Mouse (Mus musculus): ENCODE data around the gene Plekhh2.
A peak's percentile ranks its signal among the peaks of the same experiment; 100 is the strongest.

Gene Plekhh2

GRCm38 (mm10) chr17:84573940-84574339, 62.2 kb downstream of the Plekhh2 start:
- no peak for DNase-seq (ENCODE audit: low spot score)

GRCm38 (mm10) chr17:84575108-84575507, 63.4 kb downstream of the Plekhh2 start:
- DNase-seq (ENCODE audit: low spot score) = no peak

DNA sequence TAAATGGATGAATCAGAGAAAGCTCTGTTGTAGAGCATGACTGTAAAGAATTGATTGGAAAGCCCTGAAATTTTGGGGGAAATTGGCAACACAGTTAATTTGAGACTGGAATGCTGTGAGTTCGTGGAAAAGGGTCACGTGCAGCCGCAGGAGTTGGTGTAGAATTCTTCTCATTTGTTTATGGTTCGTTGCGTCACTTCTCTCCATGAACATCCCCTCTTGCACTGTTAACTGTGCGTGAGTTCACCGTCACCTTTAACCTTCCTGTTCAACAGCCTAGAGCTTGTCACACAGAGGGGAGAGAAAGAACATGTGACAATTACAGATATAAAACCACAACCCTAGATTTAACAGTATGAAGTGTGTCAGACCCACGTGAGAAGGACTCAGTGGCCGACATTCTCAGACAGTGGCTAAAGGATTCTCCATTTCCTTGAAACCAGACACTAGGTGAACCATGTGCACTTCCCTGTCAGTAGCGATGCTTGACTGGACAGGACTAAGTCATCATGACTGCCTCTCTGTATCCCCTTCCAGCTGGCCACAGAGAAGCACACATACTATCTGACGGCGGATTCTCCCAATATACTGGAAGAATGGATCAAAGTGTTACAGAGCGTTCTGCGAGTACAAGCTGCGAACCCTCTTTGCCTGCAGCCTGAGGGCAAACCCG, 65.1 kb downstream of the Plekhh2 start:
- no peak for DNase-seq (ENCODE audit: low spot score)

GRCm38 (mm10) chr17:84579249-84579648, 67.6 kb downstream of the Plekhh2 start:
- no peak for DNase-seq (ENCODE audit: low spot score)

GRCm38 (mm10) chr17:84579817-84580216, 68.1 kb downstream of the Plekhh2 start:
- no peak for DNase-seq (ENCODE audit: low spot score)

GRCm38 (mm10) chr17:84580821-84581220, 69.1 kb downstream of the Plekhh2 start:
- DNase-seq (ENCODE audit: low spot score) = no peak

DNA sequence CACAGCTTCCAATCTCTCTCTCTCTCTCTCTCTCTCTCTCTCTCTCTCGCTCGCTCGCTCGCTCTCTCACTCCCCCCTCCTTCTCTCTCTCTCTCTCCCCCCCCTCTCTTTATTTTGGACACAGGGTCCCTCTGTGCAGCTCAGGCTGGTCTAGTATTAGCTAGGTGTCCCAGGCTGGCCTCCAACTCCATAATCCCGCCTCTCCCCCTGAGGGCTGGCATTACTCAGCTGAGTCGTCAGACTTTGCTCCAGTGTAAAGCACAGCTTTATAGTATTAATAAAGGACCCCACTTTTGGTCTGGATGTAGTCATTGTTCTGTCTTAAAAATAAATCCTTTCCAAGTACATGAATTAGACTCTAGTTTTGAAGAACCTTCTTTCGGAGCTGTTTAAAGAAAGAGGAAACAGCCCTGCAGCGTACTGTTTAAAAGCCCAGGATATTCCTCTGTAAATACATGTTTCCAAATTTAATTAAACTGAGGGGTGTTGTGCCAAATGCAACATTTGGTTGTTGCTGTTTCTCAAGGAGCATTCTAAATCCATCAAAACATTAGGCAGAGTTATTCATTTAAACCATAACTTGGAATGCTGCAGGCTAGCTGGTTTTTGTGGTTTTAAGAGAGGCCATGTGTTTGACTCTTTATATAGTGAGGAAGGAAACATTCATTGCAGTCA, 70.2 kb downstream of the Plekhh2 start:
- no peak for DNase-seq (ENCODE audit: low spot score)

- no peak for DNase-seq (ENCODE audit: low spot score)
Measured at GRCm38 (mm10) chr17:84584107-84584506, 72.4 kb downstream of the Plekhh2 start.

DNA sequence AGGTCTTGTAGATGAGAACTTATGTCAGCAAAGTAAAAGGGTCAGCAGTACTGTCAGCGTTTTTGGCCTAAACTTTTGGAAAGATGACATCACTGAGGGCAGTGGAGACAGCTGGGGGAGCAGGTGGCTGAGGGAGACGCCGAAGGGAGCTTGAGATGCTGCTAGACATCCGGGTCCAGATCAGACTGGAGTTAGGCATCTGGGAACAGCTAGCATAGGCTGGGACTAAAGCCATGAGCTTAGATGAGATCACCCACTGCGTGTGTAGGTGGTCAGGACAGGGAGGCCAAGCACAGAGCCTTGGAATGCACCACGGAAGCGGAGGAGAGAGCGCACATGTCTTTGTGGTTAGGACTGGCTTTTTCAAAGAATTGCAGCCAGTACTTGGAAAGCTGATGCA, 73.4 kb downstream of the Plekhh2 start:
- DNase-seq (ENCODE audit: low spot score) = peak; percentile 15

DNA sequence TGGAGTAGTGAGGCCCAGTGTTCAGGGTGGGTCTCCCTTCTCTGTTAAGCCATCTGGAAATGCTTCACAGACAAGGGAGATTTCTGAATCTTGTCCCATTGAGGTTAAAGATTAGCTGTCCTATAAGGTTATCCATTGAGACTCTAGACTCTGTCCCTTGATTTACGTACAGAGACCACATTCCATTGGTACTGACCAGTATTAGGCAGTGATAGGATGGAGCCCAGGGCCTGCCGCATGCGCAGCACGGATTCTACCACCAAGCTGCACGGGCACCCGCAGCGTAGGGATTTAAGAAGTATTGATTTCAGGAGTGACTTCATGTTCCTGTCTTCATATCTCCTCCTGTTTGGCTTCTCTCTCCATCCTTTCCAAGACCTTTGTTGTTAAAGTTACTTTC, 78.4 kb downstream of the Plekhh2 start:
- DNase-seq (ENCODE audit: low spot score) = no peak

DNA sequence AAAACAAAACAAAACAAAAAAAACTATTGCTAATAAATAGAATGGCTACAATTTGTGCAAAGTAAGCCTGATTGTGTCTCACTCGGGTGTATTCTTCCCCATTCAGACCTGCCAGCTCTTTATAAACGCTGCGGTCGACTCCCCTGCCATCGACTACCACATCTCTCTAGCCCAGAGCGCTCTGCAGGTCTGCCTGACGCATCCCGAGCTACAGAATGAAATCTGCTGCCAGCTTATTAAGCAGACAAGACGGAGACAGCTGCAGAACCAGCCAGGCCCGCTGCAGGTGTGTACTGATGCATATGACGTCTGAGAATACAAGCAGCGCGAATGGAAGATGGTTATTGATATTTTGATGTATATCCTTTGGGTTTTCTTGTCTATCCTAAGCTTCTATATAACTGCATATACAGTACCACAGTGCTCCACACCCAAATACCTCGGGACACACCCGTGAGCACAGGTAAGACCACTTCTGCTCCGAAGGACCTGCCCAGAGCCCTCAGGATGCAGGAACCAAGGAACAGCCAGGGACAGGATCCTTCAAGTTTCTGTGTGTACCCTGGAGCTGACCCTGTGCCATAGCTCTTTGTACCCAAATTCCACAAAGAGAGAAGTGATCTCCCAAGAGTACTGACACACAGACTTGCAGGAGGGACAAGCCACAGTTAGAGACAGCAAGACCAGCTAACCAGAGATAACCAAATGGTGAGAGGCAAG, 79.9 kb downstream of the Plekhh2 start:
- no peak for DNase-seq (ENCODE audit: low spot score)

DNA sequence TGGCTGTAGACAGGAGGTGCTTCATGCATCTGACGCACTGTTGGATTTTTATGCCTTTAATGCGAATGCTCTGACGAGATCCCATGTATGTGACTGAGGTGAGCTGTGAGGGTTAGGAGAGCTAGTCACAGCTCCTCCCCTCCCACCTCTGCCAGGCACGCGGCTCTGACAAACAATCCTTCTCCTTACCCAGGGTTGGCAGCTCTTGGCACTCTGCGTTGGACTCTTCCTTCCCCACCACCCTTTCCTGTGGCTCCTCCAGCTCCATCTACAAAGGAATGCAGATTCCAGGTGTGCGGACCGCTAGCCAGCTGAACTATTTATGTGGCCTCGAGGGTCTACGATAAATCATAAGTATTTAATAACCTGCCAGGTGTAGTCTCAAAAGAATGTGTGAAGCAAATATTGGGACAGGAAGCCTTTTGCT, 84.3 kb downstream of the Plekhh2 start:
- DNase-seq (ENCODE audit: low spot score) = no peak

- no peak for DNase-seq (ENCODE audit: low spot score)
Measured at GRCm38 (mm10) chr17:84596501-84596900, 84.8 kb downstream of the Plekhh2 start.

DNA sequence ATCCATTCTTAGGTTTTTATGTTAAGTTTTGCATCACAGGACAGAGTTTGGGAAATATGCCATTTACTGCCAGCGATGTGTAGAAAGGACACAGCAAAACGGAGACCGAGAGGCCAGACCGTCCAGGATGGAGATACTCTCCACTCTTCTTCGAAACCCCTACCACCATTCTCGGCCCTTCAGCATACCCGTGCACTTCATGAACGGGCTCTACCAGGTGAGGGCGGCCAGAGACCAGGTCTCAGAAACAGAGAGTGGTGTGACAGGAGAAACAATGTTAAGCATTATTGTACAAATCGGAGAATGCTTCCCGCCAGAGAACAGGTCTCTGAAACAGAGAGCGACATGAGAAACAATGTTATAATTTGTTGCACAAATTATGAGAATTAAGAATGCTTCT, 86.2 kb downstream of the Plekhh2 start:
- DNase-seq (ENCODE audit: low spot score) = no peak

GRCm38 (mm10) chr17:84598928-84599327, 87.2 kb downstream of the Plekhh2 start:
- DNase-seq (ENCODE audit: low spot score) = no peak

DNA sequence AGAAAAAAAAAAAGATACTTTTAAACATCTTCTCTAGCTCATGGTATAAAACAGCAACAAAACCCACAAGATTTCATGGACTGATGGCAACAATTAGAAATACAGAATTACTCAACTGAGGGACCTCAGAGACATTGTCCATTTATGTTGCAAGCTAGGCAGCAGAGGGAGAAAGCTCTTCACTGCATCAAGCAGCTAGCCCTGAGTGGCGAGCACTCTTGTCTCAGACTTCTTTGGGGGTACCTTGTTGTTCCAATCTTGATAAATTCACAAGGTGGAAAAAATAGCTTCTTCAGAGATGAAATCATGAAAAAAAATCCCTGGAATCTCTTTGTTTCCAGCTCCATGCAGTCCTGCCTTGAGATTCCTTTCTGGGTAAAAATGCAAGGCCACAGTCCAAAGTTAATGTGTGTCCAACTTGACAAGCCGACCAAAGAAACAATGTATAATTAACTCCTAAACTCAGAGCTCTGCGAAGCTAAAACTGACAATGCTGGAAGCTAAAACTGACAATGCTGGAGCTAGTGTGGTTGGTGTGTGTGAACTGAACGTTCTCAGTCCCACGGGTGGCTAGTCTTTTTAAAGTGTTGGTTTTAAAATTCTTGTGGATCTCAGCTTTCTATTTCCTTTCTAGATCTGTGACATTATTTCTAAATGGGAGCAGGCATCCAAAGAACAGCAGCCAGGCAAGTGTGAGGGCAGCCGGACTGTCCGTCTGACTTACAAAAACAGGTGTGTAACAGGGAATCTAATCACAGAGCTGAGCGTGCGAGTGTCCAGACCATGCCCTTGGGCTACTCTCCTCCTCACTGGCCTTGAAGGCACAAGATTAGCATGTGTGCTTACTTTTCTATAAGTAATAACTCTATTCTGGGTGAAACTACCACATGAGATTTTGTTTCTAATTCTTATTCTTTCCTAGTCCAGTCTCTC, 88.6 kb downstream of the Plekhh2 start:
- no peak for DNase-seq (ENCODE audit: low spot score)

GRCm38 (mm10) chr17:84601805-84602204, 90.1 kb downstream of the Plekhh2 start:
- DNase-seq (ENCODE audit: low spot score) = no peak

- DNase-seq (ENCODE audit: low spot score) = no peak
Measured at GRCm38 (mm10) chr17:84603202-84603627, 91.5 kb downstream of the Plekhh2 start.

- DNase-seq (ENCODE audit: low spot score) = no peak
Measured at GRCm38 (mm10) chr17:84603709-84604420, 92.2 kb downstream of the Plekhh2 start.

DNA sequence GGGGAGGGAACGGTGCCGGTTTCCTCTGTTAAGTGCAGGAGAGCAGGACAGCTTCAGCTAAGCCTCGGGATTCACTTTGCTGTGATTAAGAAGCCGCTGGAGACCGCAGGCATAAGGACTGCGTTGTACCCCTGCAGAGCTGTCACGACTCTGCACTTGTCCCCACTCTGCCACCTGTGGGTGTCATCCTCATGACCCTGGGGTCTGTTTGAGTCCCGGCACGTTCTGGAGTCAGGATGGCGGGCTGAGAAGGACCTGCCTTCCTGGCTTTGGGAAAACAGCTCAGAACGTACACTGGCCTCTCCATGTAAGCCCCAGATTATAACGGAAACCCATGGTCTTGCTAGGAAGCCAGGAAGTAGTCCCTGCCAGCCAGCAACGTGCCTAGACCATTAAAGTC, 95.3 kb downstream of the Plekhh2 start:
- no peak for DNase-seq (ENCODE audit: low spot score)

DNA sequence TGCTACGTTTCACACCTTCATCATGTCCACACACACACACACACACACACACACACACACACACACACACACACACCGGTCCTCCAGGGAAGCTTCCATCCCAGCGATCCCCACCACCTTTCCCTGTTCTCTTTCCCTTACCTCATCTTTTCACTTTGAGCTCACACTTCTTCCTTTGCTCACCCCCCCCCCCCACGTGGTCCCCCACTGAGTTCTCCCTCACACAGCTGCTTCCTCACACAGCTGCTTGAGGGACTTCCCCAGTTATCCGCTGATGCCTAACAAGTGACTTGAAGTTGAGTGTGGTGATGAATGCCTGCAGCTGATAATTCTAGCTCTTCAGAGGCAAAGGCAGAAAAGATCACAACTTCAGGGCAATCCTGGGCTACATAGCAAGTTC, 95.9 kb downstream of the Plekhh2 start:
- DNase-seq (ENCODE audit: low spot score) = no peak
